Mouse (Mus musculus): ENCODE measurements around the gene Cavin3. TPM values are rescaled to one million over a fixed set of nuclear protein-coding genes. Genes with fewer than 3 reads are reported as not detected.
"Not testable (repeated sequence)": the region's sequence is repeated elsewhere in the genome, so short reads cannot be mapped to it uniquely, and the experiment has no call there.

Gene Cavin3
- polyA plus RNA-seq, 2 experiments = 2.6 to 4.7 TPM

- H3K36me3 ChIP-seq (replicated peaks; ENCODE audit: control insufficient read depth, insufficient read depth, low read depth) = no peaks in the 10 kb centered on the region
- no peak overlapping the region for H3K4me3 ChIP-seq (ENCODE audit: insufficient read depth in 1 of 2, low read depth in 2 of 2, low read length in 2 of 2)
- no peaks in the 10 kb centered on the region for H3K4me1 ChIP-seq (replicated peaks; ENCODE audit: control insufficient read depth in 2 of 2, insufficient read depth in 2 of 2, low read length in 1 of 2)
- no peak for ATAC-seq (ENCODE audit: insufficient read depth)
- H3K9ac ChIP-seq (replicated peaks) = no peak overlapping the region
- no peak overlapping the region for H3K27ac ChIP-seq
- DNase-seq (ENCODE audit: low read depth in 3 of 3, low spot score in 3 of 3) = no peak
- no peaks in the 10 kb centered on the region for H3K9me3 ChIP-seq (ENCODE audit: control insufficient read depth, low read length)
- no peak overlapping the region for H3K4me2 ChIP-seq (ENCODE audit: low read depth)
- TF ChIP-seq EP300 (IDR thresholded peaks at IDR 0.05; ENCODE audit: low read depth) = no peak
- no peak for TF ChIP-seq CTCF (IDR thresholded peaks at IDR 0.05; ENCODE audit: low read depth)
- no peaks in the 10 kb centered on the region for H3K27me3 ChIP-seq (ENCODE audit: control insufficient read depth, insufficient read depth, low read length)
Observed at GRCm38 (mm10) chr7:105458546-105458945, 23.6 kb downstream of the Cavin3 start.

GRCm38 (mm10) chr7:105453345-105453744 is 28.8 kb downstream of the Cavin3 start:
- not testable (repeated sequence) for H3K27ac ChIP-seq; H3K9me3 ChIP-seq (ENCODE audit: control insufficient read depth, low read length); ATAC-seq (ENCODE audit: insufficient read depth); DNase-seq (ENCODE audit: low read depth in 3 of 3, low spot score in 3 of 3); H3K4me2 ChIP-seq (ENCODE audit: low read depth); H3K27me3 ChIP-seq (ENCODE audit: control insufficient read depth, insufficient read depth, low read length); H3K9ac ChIP-seq (replicated peaks); H3K4me1 ChIP-seq (replicated peaks; ENCODE audit: control insufficient read depth in 2 of 2, insufficient read depth in 2 of 2, low read length in 1 of 2); H3K4me3 ChIP-seq (ENCODE audit: insufficient read depth in 1 of 2, low read depth in 2 of 2, low read length in 2 of 2); H3K36me3 ChIP-seq (replicated peaks; ENCODE audit: control insufficient read depth, insufficient read depth, low read depth)
- WGBS (ENCODE audit: insufficient replicate concordance) = 48% methylated on average over 3 of the region's 4 CpGs

GRCm38 (mm10) chr7:105445076-105445475 is 37.0 kb downstream of the Cavin3 start:
- DNase-seq (ENCODE audit: low read depth in 3 of 3, low spot score in 3 of 3) (no peak), ATAC-seq (ENCODE audit: insufficient read depth) (no peak)
- H3K36me3 ChIP-seq (replicated peaks; ENCODE audit: control insufficient read depth, insufficient read depth, low read depth) = no peaks in the 10 kb centered on the region
- H3K27me3 ChIP-seq (ENCODE audit: control insufficient read depth, insufficient read depth, low read length) = no peaks in the 10 kb centered on the region
- WGBS (ENCODE audit: insufficient replicate concordance) = 40% methylated on average over 3 of the region's 3 CpGs
- no peak overlapping the region for H3K27ac ChIP-seq
- no peak overlapping the region for H3K4me2 ChIP-seq (ENCODE audit: low read depth)
- TF ChIP-seq CTCF (IDR thresholded peaks at IDR 0.05; ENCODE audit: low read depth) = no peak
- TF ChIP-seq EP300 (IDR thresholded peaks at IDR 0.05; ENCODE audit: low read depth) = no peak
- no peak overlapping the region for H3K9ac ChIP-seq (replicated peaks)
- no peak overlapping the region for H3K4me3 ChIP-seq (ENCODE audit: insufficient read depth in 1 of 2, low read depth in 2 of 2, low read length in 2 of 2)
- no peaks in the 10 kb centered on the region for H3K9me3 ChIP-seq (ENCODE audit: control insufficient read depth, low read length)
- no peaks in the 10 kb centered on the region for H3K4me1 ChIP-seq (replicated peaks; ENCODE audit: control insufficient read depth in 2 of 2, insufficient read depth in 2 of 2, low read length in 1 of 2)

GRCm38 (mm10) chr7:105441426-105441825 is 40.7 kb downstream of the Cavin3 start:
- ATAC-seq (ENCODE audit: insufficient read depth) (no peak), DNase-seq (ENCODE audit: low read depth in 3 of 3, low spot score in 3 of 3) (no peak)
- Histone ChIP-seq H3K4me3 (ENCODE audit: insufficient read depth in 1 of 2, low read depth in 2 of 2, low read length in 2 of 2) (no peak overlapping the region), H3K27ac (no peak overlapping the region), H3K4me2 (ENCODE audit: low read depth) (no peak overlapping the region), H3K36me3 (replicated peaks; ENCODE audit: control insufficient read depth, insufficient read depth, low read depth) (no peaks in the 10 kb centered on the region), H3K9ac (replicated peaks) (no peak overlapping the region), H3K4me1 (replicated peaks; ENCODE audit: control insufficient read depth in 2 of 2, insufficient read depth in 2 of 2, low read length in 1 of 2) (no peaks in the 10 kb centered on the region), H3K27me3 (ENCODE audit: control insufficient read depth, insufficient read depth, low read length) (no peaks in the 10 kb centered on the region), H3K9me3 (ENCODE audit: control insufficient read depth, low read length) (no peaks in the 10 kb centered on the region)
- 35% methylated on average over 4 of the region's 4 CpGs for WGBS (ENCODE audit: insufficient replicate concordance)
- no peak for TF ChIP-seq CTCF (IDR thresholded peaks at IDR 0.05; ENCODE audit: low read depth)
- TF ChIP-seq EP300 (IDR thresholded peaks at IDR 0.05; ENCODE audit: low read depth) = no peak

GRCm38 (mm10) chr7:105437979-105438772 is 43.9 kb downstream of the Cavin3 start:
- WGBS (ENCODE audit: insufficient replicate concordance) = 61% methylated on average over 7 of the region's 7 CpGs
- Histone ChIP-seq H3K9me3 (ENCODE audit: control insufficient read depth, low read length) (no peaks in the 10 kb centered on the region), H3K4me3 (ENCODE audit: insufficient read depth in 1 of 2, low read depth in 2 of 2, low read length in 2 of 2) (no peak overlapping the region), H3K4me1 (replicated peaks; ENCODE audit: control insufficient read depth in 2 of 2, insufficient read depth in 2 of 2, low read length in 1 of 2) (no peaks in the 10 kb centered on the region), H3K4me2 (ENCODE audit: low read depth) (no peak overlapping the region), H3K27ac (no peak overlapping the region), H3K27me3 (ENCODE audit: control insufficient read depth, insufficient read depth, low read length) (no peaks in the 10 kb centered on the region), H3K36me3 (replicated peaks; ENCODE audit: control insufficient read depth, insufficient read depth, low read depth) (no peaks in the 10 kb centered on the region), H3K9ac (replicated peaks) (no peak overlapping the region)
- DNase-seq (ENCODE audit: low read depth in 3 of 3, low spot score in 3 of 3) (no peak), ATAC-seq (ENCODE audit: insufficient read depth) (no peak)
- no peak for TF ChIP-seq EP300 (IDR thresholded peaks at IDR 0.05; ENCODE audit: low read depth)
- TF ChIP-seq CTCF (IDR thresholded peaks at IDR 0.05; ENCODE audit: low read depth) = no peak
